Mouse (Mus musculus): Measurements from ENCODE around the gene Tle3. TPM values are rescaled to one million over a fixed set of nuclear protein-coding genes. Genes with fewer than 3 reads are reported as not detected.

The Tle3 gene
- polyA plus RNA-seq, 1 experiment from 2014 or later: 55.7 TPM

DNA sequence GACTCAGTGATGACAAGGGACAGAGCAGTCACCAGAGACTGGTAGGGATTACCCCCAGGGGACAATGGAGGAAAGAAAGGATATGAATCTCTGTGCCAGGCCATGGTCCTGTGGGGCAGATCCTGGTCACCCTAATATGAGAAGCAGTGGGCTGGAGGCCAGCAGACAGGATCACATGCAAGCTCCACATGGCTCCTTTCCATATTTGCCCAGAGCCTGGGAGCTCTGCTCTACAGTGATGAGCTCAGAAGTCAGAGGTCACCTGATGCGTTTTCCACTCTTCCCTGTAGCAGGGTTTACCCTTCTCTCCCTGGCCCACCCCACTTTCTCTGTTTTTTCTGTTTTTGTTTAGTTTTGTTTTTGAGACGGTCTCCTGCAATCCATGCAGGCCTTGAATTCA lies 63.9 kb downstream of the Tle3 start:
- Histone ChIP-seq H3K36me3 (no peaks in the 10 kb centered on the region), H3K27me3 (ENCODE audit: low read depth, poor library complexity, severe bottlenecking) (peaks cover 78% of the 10 kb centered on the region), H3K4me1 (peaks cover 21% of the 10 kb centered on the region), H3K9me3 (replicated peaks) (no peaks in the 10 kb centered on the region), H3K4me3 (no peak overlapping the region), H3K27ac (no peak overlapping the region)
- WGBS: 80% methylated on average over 2 of the region's 2 CpGs
- DNase-seq (ENCODE audit: low spot score): no peak

DNA sequence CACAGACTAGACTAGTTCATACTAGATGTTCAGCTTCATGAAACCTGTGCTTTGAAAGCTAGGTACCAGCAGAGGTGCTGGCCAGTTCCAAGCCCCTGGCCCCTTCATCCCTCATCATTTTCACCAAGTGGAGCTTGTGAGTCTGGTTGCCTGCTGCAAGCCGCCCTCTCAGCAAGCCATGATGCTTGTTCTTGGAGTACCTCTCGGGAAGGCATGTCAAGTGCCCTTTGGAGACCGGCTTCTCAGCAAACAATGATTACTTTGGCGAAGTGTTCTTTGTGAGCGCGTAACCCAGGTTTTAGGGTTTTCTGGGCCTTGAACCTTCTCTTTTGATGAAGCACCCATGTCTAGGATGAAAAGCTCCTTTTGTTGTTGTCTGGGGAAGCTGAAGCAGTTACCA lies 64.6 kb downstream of the Tle3 start:
- H3K4me1 ChIP-seq: peaks cover 28% of the 10 kb centered on the region
- H3K27ac ChIP-seq: no peak overlapping the region
- DNase-seq (ENCODE audit: low spot score): no peak
- WGBS: 94% methylated on average over 6 of the region's 6 CpGs
- no peaks in the 10 kb centered on the region for H3K36me3 ChIP-seq
- H3K9me3 ChIP-seq (replicated peaks): no peaks in the 10 kb centered on the region
- H3K4me3 ChIP-seq: no peak overlapping the region
- peaks cover 77% of the 10 kb centered on the region for H3K27me3 ChIP-seq (ENCODE audit: low read depth, poor library complexity, severe bottlenecking)

DNA sequence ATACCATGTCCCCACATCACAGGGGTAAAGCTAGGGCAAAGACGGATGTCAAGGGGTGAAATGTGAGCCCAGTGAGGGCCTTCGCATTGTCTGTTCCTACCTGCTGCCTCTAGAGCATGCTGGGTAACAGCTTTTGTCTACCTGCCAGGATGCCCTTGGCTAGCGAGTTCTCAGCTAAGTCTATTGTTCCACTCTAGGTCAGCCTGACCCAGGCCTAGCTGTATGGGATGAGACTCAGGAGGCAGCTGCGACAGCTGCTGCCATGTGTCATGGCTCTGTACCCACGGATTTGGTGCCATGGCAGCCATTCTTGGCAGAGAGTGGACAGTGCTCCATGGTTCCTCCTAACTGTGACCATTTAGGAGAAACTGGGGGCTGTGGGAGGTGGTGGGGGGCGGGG lies 66.9 kb downstream of the Tle3 start:
- H3K9me3 ChIP-seq (replicated peaks): no peaks in the 10 kb centered on the region
- no peak for DNase-seq (ENCODE audit: low spot score)
- H3K4me1 ChIP-seq: peaks cover 43% of the 10 kb centered on the region
- WGBS: 76% methylated on average over 6 of the region's 6 CpGs
- peaks cover 54% of the 10 kb centered on the region for H3K27me3 ChIP-seq (ENCODE audit: low read depth, poor library complexity, severe bottlenecking)
- no peak overlapping the region for H3K27ac ChIP-seq
- no peaks in the 10 kb centered on the region for H3K36me3 ChIP-seq
- no peak overlapping the region for H3K4me3 ChIP-seq

DNA sequence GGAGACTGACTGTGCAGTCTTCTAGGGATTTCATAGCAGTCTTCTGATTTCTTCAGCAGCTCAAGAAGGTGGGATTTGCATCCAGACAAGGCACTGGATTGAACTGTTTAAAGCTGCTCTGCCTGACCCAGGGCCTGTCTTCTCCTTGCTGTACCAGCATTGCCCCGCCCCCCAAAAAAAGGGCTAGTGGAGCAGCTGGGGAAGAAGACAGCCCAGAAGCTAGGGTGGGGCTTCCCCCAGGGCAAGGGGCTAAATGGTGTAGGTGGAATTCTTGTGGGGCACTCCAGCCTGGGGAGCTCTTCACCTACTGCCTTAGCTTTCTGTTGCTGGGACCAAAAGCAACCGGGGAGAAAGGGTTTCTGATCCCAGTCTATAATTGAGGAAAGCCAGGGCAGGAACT lies 67.8 kb downstream of the Tle3 start:
- H3K4me1 ChIP-seq: peaks cover 38% of the 10 kb centered on the region
- peaks cover 48% of the 10 kb centered on the region for H3K27me3 ChIP-seq (ENCODE audit: low read depth, poor library complexity, severe bottlenecking)
- WGBS: 68% methylated on average over 2 of the region's 2 CpGs
- H3K4me3 ChIP-seq: no peak overlapping the region
- DNase-seq (ENCODE audit: low spot score): no peak
- H3K27ac ChIP-seq: peak overlapping the region; percentile 7; the same call in 1 of the 2 replicates
- H3K36me3 ChIP-seq: no peaks in the 10 kb centered on the region
- H3K9me3 ChIP-seq (replicated peaks): no peaks in the 10 kb centered on the region

DNA sequence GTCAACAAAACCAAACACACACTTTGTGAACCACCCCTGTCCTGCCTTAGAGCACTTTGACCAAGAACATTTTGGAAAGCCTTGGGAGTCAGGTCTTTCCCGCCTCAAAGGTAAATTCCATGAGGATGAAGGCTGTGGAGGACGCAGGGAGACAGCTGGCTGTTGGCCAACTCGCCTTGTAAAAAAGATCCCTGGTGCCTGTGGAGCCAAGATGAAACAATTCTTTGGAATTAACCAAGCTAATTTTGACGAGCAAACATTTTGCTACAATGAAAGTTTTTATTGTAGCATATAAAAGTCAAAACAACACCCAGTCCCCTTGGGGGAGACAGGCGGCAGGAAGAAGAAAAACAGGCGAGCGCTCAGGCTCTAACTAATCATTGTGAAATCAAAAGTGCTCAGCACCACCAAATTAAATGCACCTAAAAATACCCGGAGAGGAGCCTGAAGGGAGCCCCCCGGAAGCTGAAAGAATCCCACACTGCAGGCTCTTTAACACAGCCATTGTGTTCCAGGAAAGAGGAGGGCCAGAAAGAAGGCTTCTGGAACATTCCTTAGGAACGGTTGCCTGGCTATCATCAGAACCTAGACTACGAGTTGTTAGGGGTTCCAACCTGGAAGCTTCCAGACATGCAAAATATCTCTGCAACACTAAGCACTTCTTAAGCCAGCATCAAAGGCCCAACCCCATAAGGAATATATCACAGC lies 69.2 kb downstream of the Tle3 start:
- 63% methylated on average over 11 of the region's 11 CpGs for WGBS
- Histone ChIP-seq H3K9me3 (replicated peaks) (no peaks in the 10 kb centered on the region), H3K27ac (peak overlapping the region; percentile 19; the same call in 1 of the 2 replicates), H3K4me3 (no peak overlapping the region), H3K36me3 (no peaks in the 10 kb centered on the region), H3K4me1 (peaks cover 41% of the 10 kb centered on the region), H3K27me3 (ENCODE audit: low read depth, poor library complexity, severe bottlenecking) (peaks cover 45% of the 10 kb centered on the region)
- no peak for DNase-seq (ENCODE audit: low spot score)

DNA sequence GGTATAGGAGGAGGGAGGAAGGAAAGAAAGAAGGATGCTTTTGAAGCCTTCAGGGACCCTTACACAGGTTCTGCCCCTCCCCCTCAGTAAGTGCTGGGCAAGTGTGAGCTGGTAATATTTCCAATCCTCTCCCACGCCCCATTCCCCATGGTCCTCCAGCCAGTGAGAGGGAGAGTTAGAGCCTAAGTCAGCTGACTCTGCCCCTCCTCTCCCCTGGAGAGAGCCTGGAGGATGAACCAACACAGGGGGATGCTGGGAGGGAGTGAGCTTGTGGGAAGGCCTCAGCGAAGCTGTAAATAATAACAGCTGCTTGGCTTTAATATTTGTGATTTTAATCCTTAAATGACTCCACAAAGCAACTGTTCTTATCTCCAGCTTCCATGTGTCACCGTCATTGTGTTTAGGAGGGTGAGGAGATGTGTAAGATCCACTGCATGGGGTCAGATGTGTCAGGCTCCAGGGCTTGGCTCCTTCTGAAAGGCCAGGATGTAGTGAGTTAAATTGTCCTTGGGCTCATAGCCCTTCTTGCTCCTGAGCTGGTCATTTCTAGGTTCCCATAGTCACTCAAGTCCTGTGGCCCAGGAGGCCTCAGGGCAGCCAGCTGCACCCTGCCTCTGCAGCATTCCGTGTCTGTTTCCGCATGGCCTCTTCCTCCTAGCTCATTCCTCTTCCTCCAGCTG lies 70.9 kb downstream of the Tle3 start:
- Histone ChIP-seq H3K4me1 (peaks cover 41% of the 10 kb centered on the region), H3K27me3 (ENCODE audit: low read depth, poor library complexity, severe bottlenecking) (peaks cover 45% of the 10 kb centered on the region), H3K4me3 (no peak overlapping the region), H3K27ac (peak overlapping the region; percentile 3; the same call in 1 of the 2 replicates), H3K9me3 (replicated peaks) (no peaks in the 10 kb centered on the region), H3K36me3 (no peaks in the 10 kb centered on the region)
- no peak for DNase-seq (ENCODE audit: low spot score)
- 52% methylated on average over 5 of the region's 5 CpGs for WGBS

DNA sequence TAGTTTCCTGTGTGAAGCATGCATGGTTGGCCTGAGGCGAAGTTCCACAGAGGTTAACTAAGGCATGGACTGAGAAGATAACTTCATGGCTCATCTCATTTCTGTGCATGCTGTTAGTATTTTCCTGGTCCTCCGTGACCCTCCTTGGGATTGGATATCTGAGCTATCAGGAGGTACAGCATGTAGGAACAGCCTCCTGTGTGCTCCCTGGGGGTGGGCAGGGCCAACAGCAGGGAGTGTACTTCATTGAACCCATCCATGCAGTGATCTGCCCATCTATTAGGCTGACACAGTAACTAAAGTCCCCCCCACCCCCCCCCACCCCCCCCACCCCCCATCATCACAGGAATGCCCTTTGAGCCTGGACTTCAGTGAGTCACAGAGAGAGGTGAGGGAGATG lies 73.0 kb downstream of the Tle3 start:
- no peak overlapping the region for H3K27ac ChIP-seq
- H3K4me1 ChIP-seq: peaks cover 56% of the 10 kb centered on the region
- no peaks in the 10 kb centered on the region for H3K9me3 ChIP-seq (replicated peaks)
- no peaks in the 10 kb centered on the region for H3K36me3 ChIP-seq
- no peak for DNase-seq (ENCODE audit: low spot score)
- H3K27me3 ChIP-seq (ENCODE audit: low read depth, poor library complexity, severe bottlenecking): peaks cover 38% of the 10 kb centered on the region
- WGBS: 91% methylated on average over 2 of the region's 2 CpGs
- no peak overlapping the region for H3K4me3 ChIP-seq

DNA sequence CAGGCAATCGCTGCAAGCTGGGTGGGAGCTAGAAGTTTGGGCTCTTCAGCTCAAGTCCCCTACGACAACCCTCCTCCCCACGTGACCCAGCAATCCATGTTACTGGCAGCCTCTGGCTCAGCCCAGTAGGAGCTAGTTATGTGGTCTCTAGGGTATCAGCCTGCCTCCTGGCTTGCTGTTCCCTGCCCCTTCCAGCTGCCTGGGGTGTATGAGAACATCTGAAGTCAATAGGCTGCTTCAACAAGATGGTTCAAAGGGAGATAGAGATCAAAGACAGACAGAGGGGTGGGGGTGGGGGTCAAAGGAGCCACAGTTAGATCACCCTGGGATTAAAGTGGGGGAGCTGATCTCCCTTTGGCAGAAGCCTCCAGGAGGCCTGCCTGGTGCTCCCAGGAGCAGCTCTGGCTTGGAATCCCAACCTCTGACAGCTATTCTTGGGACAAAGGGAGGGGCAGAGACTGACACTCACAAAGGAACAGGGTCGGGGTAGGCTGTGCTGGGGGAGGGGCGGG lies 73.6 kb downstream of the Tle3 start:
- H3K4me1 ChIP-seq: peaks cover 54% of the 10 kb centered on the region
- WGBS: 8% methylated on average over 5 of the region's 5 CpGs
- no peak for DNase-seq (ENCODE audit: low spot score)
- H3K4me3 ChIP-seq: no peak overlapping the region
- no peaks in the 10 kb centered on the region for H3K9me3 ChIP-seq (replicated peaks)
- H3K27me3 ChIP-seq (ENCODE audit: low read depth, poor library complexity, severe bottlenecking): peaks cover 42% of the 10 kb centered on the region
- H3K27ac ChIP-seq: peak overlapping the region; percentile 59
- H3K36me3 ChIP-seq: no peaks in the 10 kb centered on the region

DNA sequence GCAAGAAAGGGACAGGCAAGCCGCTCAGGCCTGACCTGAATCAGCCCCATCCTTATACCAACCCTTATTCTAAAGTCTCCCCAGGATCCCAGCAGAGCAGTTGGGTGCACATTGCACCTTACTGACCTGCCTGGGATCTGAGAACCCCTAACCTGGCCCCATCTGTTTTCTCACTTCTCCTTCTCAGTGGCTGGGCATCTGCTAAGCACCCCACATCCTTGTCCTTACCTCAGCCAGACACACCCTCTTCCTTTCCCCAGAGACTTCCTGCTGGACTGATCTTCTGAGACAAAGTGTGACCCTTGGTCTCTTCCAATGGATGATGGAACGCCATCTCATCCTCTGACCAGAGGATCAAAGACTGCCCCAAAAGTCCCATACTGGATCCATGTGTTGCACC lies 74.8 kb downstream of the Tle3 start:
- no peaks in the 10 kb centered on the region for H3K36me3 ChIP-seq
- peaks cover 49% of the 10 kb centered on the region for H3K27me3 ChIP-seq (ENCODE audit: low read depth, poor library complexity, severe bottlenecking)
- no peak for DNase-seq (ENCODE audit: low spot score)
- no peaks in the 10 kb centered on the region for H3K9me3 ChIP-seq (replicated peaks)
- no peak overlapping the region for H3K27ac ChIP-seq
- no peak overlapping the region for H3K4me3 ChIP-seq
- 83% methylated on average over 2 of the region's 2 CpGs for WGBS
- H3K4me1 ChIP-seq: peaks cover 42% of the 10 kb centered on the region

DNA sequence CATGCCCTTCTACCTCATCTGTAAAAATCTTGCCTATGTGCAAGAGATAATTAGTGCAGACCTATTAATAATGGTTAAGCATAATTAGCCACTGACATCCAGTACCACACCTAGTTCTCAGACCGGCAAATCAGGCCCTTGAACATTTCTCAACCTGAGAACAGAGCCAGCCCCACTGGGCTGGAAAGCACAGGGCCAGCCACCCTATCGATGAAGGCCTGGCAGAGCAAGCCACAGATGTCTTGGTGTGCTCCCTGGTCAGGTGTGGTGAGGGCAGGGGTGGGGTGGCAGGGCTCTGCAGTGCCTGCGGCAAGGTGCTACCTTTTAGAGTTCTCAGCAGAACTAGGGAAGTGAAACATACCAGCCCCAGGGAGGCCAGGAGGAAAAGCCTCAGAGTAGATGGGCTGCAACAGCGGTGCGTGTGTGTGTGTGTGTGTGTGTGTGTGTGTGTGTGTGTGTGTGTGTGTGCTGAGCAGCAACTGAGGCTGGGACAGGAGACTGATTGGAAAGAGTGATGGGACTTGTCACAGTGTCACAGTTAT lies 77.3 kb downstream of the Tle3 start:
- Histone ChIP-seq H3K9me3 (replicated peaks) (no peaks in the 10 kb centered on the region), H3K4me3 (no peak overlapping the region), H3K36me3 (no peaks in the 10 kb centered on the region), H3K27me3 (ENCODE audit: low read depth, poor library complexity, severe bottlenecking) (peaks cover 62% of the 10 kb centered on the region), H3K4me1 (peaks cover 25% of the 10 kb centered on the region), H3K27ac (no peak overlapping the region)
- 62% methylated on average over 5 of the region's 5 CpGs for WGBS
- DNase-seq (ENCODE audit: low spot score): no peak

DNA sequence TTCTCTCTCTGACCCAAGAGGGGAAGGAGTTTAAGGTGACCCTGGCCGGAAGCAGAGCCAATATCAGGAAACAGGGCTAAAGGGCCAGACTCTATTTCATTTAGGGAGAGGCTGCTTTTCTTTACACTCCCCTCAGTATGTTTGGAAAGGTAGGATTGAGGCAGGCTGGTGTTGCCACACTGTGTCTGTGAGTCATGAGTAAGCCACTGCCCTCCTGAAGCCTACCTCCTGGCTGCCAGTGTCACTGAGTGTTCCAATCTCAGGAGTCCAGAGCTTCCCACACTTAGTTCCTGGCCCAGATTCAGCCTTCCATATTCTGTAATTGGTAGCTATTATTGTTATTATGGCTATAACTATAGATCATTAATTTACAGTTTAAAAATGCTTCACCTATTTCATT lies 79.9 kb downstream of the Tle3 start:
- WGBS: 71% methylated on average over 1 of the region's 1 CpGs
- no peak overlapping the region for H3K4me3 ChIP-seq
- DNase-seq (ENCODE audit: low spot score): no peak
- no peak overlapping the region for H3K27ac ChIP-seq
- H3K4me1 ChIP-seq: peaks cover 25% of the 10 kb centered on the region
- no peaks in the 10 kb centered on the region for H3K9me3 ChIP-seq (replicated peaks)
- no peaks in the 10 kb centered on the region for H3K36me3 ChIP-seq
- H3K27me3 ChIP-seq (ENCODE audit: low read depth, poor library complexity, severe bottlenecking): peaks cover 78% of the 10 kb centered on the region

DNA sequence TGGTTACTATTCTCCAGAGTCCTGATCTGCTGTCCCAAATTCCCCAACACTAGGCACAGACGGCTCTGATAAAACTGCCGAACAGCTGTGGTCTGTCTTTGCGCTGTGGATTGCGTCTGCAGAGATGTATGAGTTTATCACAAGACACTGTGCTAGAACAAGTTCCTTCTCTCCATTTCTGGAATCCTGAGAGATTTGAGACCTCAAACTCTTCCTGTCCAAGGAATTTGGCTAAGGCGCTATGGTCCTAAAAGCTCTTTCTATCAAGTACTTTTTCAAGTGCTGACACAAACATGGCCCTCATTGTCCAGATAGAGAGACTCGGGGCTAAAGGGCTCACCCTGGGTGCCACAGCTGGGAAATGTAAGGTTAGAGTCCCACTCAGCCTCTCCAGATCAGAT lies 83.7 kb downstream of the Tle3 start:
- no peak overlapping the region for H3K27ac ChIP-seq
- DNase-seq (ENCODE audit: low spot score): no peak
- WGBS: 82% methylated on average over 6 of the region's 6 CpGs
- no peaks in the 10 kb centered on the region for H3K9me3 ChIP-seq (replicated peaks)
- H3K4me3 ChIP-seq: no peak overlapping the region
- peaks cover 81% of the 10 kb centered on the region for H3K27me3 ChIP-seq (ENCODE audit: low read depth, poor library complexity, severe bottlenecking)
- peaks cover 22% of the 10 kb centered on the region for H3K4me1 ChIP-seq
- H3K36me3 ChIP-seq: no peaks in the 10 kb centered on the region

DNA sequence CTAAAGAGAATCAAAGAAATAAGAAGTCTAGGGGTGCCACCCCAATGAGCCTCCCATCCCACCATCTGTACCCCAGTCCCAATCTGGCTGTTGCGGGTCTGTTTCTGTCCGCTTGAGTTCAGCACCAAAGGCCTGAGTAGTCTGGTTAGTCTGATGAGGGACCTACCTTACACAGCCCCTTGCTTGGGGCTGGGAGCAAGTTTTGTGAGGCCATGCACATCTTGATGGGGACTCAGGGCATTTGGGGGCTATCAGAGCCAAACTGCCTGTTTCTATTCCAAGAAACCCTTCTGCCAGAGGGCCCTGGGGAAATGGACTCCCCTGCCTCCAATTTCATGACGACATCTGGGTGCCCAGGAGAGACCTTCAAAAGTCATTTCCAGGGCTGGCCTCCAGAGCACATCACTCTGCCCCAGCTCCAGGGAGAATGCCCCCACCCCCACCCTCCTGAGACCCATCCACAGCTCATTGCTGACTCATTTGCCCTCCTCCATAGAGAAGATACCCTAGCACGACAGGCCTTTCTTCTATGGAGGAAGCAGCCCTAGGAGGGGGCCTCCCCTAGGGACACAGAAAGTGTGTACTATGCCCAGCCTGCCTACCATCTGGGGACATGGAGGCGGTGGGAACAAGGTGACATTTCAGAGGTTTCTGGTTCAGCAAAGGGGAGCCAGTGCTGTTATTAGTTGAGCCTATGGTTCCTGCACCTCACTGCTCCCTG lies 84.4 kb downstream of the Tle3 start:
- H3K36me3 ChIP-seq: no peaks in the 10 kb centered on the region
- H3K4me1 ChIP-seq: peaks cover 22% of the 10 kb centered on the region
- no peak overlapping the region for H3K4me3 ChIP-seq
- H3K27me3 ChIP-seq (ENCODE audit: low read depth, poor library complexity, severe bottlenecking): peaks cover 82% of the 10 kb centered on the region
- WGBS: 56% methylated on average over 5 of the region's 5 CpGs
- DNase-seq (ENCODE audit: low spot score): no peak
- no peak overlapping the region; the same call in 1 of the 2 replicates for H3K27ac ChIP-seq
- H3K9me3 ChIP-seq (replicated peaks): no peaks in the 10 kb centered on the region

All from limb, embryonic 10.5 days (tissue).